Mouse (Mus musculus) testis, adult 2 months (tissue): ENCODE results near the gene Hmgcs2. TPM values are rescaled to one million over a fixed set of nuclear protein-coding genes. Genes with fewer than 3 reads are reported as not detected.

Source experiments
- H3K27ac ChIP-seq: fragments of 200-500 bp; 2 replicates; pipeline ENCODE4 v1.5.1; 2012; ENCODE audit warnings: low read depth, low read length; ENCODE audit not compliant: control insufficient read depth, insufficient read depth
- H3K27me3 ChIP-seq: fragments of 200-500 bp; 2 replicates; pipeline ENCODE4 v1.6.1; 2012; ENCODE audit warnings: mild to moderate bottlenecking, low read length, moderate library complexity; ENCODE audit not compliant: control insufficient read depth, insufficient read depth
- H3K36me3 ChIP-seq: fragments of 200-500 bp; 2 replicates; pipeline ENCODE4 v1.6.1; 2012; ENCODE audit warnings: mild to moderate bottlenecking, low read length; ENCODE audit not compliant: control insufficient read depth, insufficient read depth
- H3K4me1 ChIP-seq: fragments of 200-500 bp; 2 replicates; pipeline ENCODE4 v1.6.1; 2012; ENCODE audit warnings: low read length; ENCODE audit not compliant: control insufficient read depth, insufficient read depth
- H3K4me3 ChIP-seq: fragments of 200-500 bp; 2 replicates; pipeline ENCODE4 v1.5.1; 2012; ENCODE audit warnings: low read depth, mild to moderate bottlenecking, low read length, moderate library complexity, mixed read lengths; ENCODE audit not compliant: control insufficient read depth
- CTCF ChIP-seq: fragments of 200-500 bp; IDR thresholded peaks from 2 replicates; pipeline ENCODE4 v1.5.1; 2012; ENCODE audit warnings: low read depth, mild to moderate bottlenecking, inconsistent platforms, low read length, moderate library complexity; ENCODE audit not compliant: control insufficient read depth, insufficient read depth, insufficient replicate concordance
- POLR2A ChIP-seq: fragments of 200-500 bp; IDR thresholded peaks from 2 replicates; pipeline ENCODE4 v1.6.1; 2012; ENCODE audit warnings: low read depth, mild to moderate bottlenecking, inconsistent platforms, low read length, moderate library complexity; ENCODE audit not compliant: control insufficient read depth
- polyA plus RNA-seq: library from polyadenylated mRNA; depleted of rRNA; stranded (reverse); fragments of >200 nt; gene quantifications from 2 replicates; pipeline ENCODE4 v1.2.3, GENCODE M21; 2012

Gene Hmgcs2
- polyA plus RNA-seq, 1 experiment = 59.5 TPM

DNA sequence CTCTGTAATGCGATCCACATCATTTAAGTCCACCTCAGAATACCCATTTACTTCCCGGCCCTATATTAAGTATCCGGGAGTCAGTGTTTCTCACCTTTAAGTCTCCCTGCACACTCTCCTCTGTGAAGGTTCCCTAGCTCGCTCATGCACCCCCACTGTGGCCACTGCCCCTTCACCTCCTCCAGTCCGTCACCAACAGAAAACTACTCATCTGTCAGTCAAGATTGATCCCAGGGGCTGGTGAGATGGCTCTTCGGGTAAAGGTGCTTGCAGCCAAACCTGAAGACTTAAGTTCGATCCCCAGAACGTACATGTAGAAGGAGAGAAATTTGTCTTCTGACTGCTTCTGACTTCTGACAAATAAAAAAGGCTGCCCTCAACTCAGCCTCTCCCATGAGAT, 2.2 kb downstream of the Hmgcs2 start:
- TF ChIP-seq POLR2A (no peak), CTCF (no peak)
- Histone ChIP-seq H3K27me3 (no peaks in the 10 kb centered on the region), H3K36me3 (no peaks in the 10 kb centered on the region), H3K4me3 (peak overlapping the region; percentile 3), H3K4me1 (no peaks in the 10 kb centered on the region), H3K27ac (no peak overlapping the region; the same call in 1 of the 2 replicates)

DNA sequence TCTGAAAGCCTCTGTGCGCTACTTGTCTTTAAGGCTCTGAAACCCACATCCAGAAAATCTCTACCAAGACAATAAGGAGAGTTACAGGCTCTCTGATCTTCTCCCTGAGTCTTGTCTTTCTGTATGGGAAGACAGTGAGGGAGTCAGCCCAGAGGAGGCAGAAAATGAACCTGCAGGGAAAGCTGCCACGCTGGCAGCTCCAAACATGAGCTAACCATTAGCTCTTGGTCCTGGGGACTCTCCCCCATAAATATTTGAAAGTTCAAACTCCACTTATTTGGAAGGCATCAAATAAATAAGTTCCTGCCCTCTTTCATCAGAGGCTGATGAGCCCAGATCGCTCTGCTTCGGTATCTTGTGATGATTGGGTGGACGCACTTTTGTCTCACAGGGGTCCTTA, 3.0 kb downstream of the Hmgcs2 start:
- no peak overlapping the region for H3K27ac ChIP-seq
- TF ChIP-seq POLR2A (no peak), CTCF (no peak)
- H3K4me3 ChIP-seq = no peak overlapping the region
- H3K4me1 ChIP-seq = no peaks in the 10 kb centered on the region
- H3K36me3 ChIP-seq = no peaks in the 10 kb centered on the region
- H3K27me3 ChIP-seq = no peaks in the 10 kb centered on the region

DNA sequence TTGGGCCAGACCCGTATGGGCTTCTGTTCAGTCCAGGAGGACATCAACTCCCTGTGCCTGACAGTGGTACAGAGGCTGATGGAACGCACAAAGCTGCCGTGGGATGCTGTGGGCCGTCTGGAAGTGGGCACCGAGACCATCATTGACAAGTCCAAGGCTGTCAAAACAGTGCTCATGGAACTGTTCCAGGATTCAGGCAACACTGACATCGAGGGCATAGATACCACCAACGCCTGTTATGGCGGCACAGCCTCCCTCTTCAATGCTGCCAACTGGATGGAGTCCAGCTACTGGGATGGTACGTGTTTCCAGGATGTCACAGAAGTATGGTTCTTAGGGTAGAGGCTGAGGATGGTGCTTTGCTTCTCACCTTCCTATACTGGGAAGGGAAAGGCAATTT, 10.8 kb downstream of the Hmgcs2 start:
- Histone ChIP-seq H3K4me1 (no peaks in the 10 kb centered on the region), H3K27me3 (no peaks in the 10 kb centered on the region), H3K4me3 (no peak overlapping the region), H3K27ac (no peak overlapping the region), H3K36me3 (no peaks in the 10 kb centered on the region)
- TF ChIP-seq CTCF (no peak), POLR2A (no peak)

DNA sequence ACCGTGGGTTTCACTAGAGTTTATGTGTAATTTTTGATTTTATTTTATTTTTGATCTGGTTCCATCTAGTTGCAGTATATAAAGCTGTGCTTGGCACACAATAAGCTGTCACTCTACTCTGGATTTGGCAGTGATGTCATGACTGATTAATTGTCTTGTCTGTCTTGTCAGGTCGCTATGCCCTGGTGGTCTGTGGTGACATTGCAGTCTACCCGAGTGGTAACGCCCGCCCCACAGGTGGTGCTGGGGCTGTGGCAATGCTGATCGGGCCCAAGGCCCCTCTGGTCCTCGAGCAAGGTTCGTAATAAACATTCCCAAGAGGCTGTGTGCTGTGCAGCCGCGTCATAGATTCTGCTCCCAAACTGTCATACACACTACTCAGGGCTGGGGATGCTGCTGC, 15.7 kb downstream of the Hmgcs2 start:
- TF ChIP-seq POLR2A = no peak
- TF ChIP-seq CTCF = no peak
- no peak overlapping the region for H3K4me3 ChIP-seq
- H3K36me3 ChIP-seq = no peaks in the 10 kb centered on the region
- no peaks in the 10 kb centered on the region for H3K27me3 ChIP-seq
- H3K27ac ChIP-seq = no peak overlapping the region
- no peaks in the 10 kb centered on the region for H3K4me1 ChIP-seq

DNA sequence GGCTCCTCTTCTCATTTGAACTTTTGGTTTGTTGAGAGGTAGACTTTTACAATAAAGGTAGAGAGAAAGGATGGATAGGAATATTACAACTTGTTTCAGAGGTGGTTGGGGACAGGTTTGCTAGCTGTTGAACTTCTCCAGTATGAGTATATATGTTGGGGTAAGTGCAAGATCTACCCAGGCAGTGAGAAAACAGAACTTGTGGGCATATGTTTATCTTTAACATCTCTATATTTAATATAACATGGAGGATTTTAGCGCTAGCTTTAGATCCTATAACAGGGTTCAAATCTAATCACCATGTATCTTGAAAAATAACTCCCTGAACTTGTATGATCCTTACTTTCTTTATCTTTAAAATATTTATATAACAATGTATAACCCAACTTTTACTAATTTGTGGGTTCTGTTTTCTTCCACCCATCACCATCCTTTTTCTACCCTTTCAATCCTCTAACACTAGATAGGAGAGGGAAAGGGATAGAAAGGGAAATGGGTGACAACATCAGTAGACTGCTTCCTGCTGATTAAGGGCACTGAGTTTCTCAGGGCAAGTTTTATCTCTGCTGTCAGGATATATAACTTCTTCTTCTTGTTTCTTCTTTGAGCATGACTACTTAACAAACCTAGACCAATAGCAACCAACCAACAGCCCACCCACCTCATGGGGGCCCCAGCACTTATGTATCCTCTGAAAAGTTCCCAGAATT, 19.3 kb downstream of the Hmgcs2 start:
- H3K27me3 ChIP-seq = no peaks in the 10 kb centered on the region
- TF ChIP-seq CTCF = no peak
- no peak for TF ChIP-seq POLR2A
- H3K4me3 ChIP-seq = no peak overlapping the region
- no peak overlapping the region for H3K27ac ChIP-seq
- no peaks in the 10 kb centered on the region for H3K4me1 ChIP-seq
- H3K36me3 ChIP-seq = no peaks in the 10 kb centered on the region

DNA sequence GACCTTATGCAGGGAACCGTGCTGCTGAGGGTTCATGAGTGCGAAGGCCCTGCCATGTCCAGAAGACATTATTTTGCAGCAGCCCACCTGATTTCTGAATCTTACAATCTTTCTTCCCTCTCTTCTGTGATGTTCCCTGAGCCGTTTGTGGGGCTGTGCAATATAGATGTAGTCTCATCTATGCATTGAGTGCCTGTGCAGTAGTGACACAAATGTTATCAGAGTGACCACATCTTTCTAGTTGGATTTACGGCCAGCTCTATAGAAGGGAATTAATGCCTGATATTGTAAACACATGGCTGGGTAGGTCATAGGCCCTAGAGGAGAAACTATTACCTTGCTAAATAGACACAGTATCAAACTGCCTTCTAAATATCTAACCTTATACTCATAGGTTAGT, 20.0 kb downstream of the Hmgcs2 start:
- TF ChIP-seq CTCF = no peak
- TF ChIP-seq POLR2A = no peak
- H3K4me1 ChIP-seq = no peaks in the 10 kb centered on the region

DNA sequence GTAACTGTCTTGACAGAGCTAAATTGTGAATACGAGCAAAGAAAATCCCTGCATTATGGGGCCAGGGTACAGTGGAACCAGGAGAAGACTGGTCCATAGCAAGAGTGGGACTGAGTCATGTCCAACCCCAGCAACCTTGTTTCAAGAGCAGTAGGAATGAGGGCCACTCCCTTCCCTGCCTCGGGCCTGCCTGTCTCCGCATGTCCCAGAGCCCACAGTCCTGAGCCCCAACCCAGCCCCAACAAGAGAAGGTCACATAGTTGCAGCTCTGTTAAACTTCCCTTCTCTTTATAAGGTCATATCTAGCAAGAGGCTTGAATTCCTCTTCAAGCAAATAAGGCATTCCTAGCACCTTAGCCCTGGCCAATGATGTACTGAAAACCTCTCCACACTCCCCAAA, 21.5 kb downstream of the Hmgcs2 start:
- Histone ChIP-seq H3K4me3 (no peak overlapping the region), H3K4me1 (no peaks in the 10 kb centered on the region), H3K27ac (no peak overlapping the region), H3K36me3 (no peaks in the 10 kb centered on the region), H3K27me3 (no peaks in the 10 kb centered on the region)
- TF ChIP-seq CTCF = no peak
- TF ChIP-seq POLR2A = no peak

More for the DNA sequence above, 20.0 kb downstream of the Hmgcs2 start:
- Histone ChIP-seq H3K27me3 (no peaks in the 10 kb centered on the region), H3K36me3 (no peaks in the 10 kb centered on the region), H3K4me3 (no peak overlapping the region), H3K27ac (no peak overlapping the region)
